Mouse (Mus musculus) ES-Bruce4 (cell line): ENCODE measurements around the gene Sema5a.

Experiments used
- CTCF ChIP-seq: IDR thresholded peaks from one replicate; pipeline ENCODE4 v1.8.1; 2011; ENCODE audit warnings: low read depth, low read length
- EP300 ChIP-seq: IDR thresholded peaks from 2 replicates; pipeline ENCODE4 v1.6.1; 2011; ENCODE audit warnings: low read depth, low read length; ENCODE audit not compliant: insufficient read depth
- POLR2A ChIP-seq: IDR thresholded peaks from one replicate; pipeline ENCODE4 v1.8.1; 2011; ENCODE audit warnings: low read length; ENCODE audit not compliant: insufficient read depth

- TF ChIP-seq CTCF (no peak), EP300 (no peak), POLR2A (no peak)
Measured at GRCm38 (mm10) chr15:32311287-32311686, 66.7 kb downstream of the Sema5a start.
